Mouse (Mus musculus) hindbrain, embryonic 12.5 days (tissue): ENCODE measurements at regions not wholly inside any gene's neighbourhood (a gene's known extent, or its start where the extent isn't known, plus 50 kb on each side); places are given as distances from the start of the nearest gene placed in this dataset.

ENCODE experiments used
- ATAC-seq: fragments of 200-750 bp; cut with Nextera tagmentation; 2 replicates; pipeline ENCODE4 v1.8.0; 2017; ENCODE audit warnings: moderate TSS enrichment; ENCODE audit not compliant: low FRiP score
- H3K27ac ChIP-seq: fragments of 300-500 bp; sonication (generic); 2 replicates; pipeline ENCODE4 v1.5.1; 2016; ENCODE audit warnings: mild to moderate bottlenecking
- H3K27me3 ChIP-seq: fragments of 300-500 bp; sonication (generic); 2 replicates; pipeline ENCODE4 v1.6.1; 2016; ENCODE audit warnings: mild to moderate bottlenecking
- H3K36me3 ChIP-seq: fragments of 300-500 bp; sonication (generic); 2 replicates; pipeline ENCODE4 v1.6.1; 2016; ENCODE audit warnings: mild to moderate bottlenecking
- H3K4me1 ChIP-seq: fragments of 300-500 bp; sonication (generic); 2 replicates; pipeline ENCODE4 v1.6.1; 2016
- H3K4me2 ChIP-seq: fragments of 300-500 bp; sonication (generic); replicated peaks from 2 replicates; pipeline ENCODE4 v1.6.1; 2016; ENCODE audit warnings: mild to moderate bottlenecking
- H3K4me3 ChIP-seq: fragments of 300-500 bp; sonication (generic); 2 replicates; pipeline ENCODE4 v1.5.1; 2016; ENCODE audit warnings: mild to moderate bottlenecking
- H3K9ac ChIP-seq: fragments of 300-500 bp; sonication (generic); 2 replicates; pipeline ENCODE4 v1.6.1; 2016; ENCODE audit warnings: mild to moderate bottlenecking, moderate library complexity
- H3K9me3 ChIP-seq: fragments of 300-500 bp; sonication (generic); replicated peaks from 2 replicates; pipeline ENCODE4 v1.6.1; 2016; ENCODE audit warnings: mild to moderate bottlenecking
- WGBS: fragments of 180-500 bp; shearing (Covaris S2); methylation state at CpG from one replicate; pipeline ENCODE4 v1.1.7; 2016; 5-methylcytosine and 5-hydroxymethylcytosine counted together

DNA sequence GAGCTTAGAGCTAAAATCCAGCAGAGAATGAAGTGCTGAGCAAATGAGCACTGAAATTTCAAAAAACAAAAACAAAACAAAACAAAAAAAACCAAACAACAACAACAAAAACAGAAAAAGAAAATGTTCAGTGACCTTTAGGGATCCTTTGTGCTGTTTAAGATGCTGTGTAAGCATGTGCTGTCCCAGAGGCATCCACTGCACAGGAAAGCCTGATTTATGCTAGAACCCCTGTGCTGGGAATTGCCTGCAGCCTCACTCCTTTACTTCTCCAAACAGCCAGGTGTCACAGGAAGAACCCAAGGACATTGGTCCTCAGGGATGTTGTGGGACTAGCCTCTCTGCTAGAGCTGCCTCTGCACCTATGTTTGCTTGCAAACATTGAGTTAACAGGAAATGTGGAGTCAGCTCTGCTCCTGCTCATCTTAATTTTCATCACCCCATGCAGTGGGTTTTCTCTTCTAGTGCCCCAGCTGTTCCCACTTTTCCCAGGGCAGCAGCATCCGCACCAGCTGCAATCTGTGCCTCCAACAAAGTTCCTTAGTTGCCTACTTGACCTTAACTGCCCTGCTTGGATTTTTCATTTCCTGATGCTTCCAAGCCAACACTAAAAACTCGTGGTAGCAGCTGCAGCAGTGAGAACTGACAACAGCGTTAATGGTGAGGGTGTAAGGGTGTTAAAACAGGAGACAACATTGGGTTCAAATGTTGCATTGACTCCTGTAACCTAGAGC, 804.8 kb upstream of the Gm5150 start:
- H3K9me3 ChIP-seq = no peaks in the 10 kb centered on the region
- H3K4me2 ChIP-seq = no peak overlapping the region
- ATAC-seq = no peak
- no peaks in the 10 kb centered on the region for H3K36me3 ChIP-seq
- no peak overlapping the region for H3K9ac ChIP-seq
- H3K27ac ChIP-seq = peak overlapping the region; percentile 35; the same call in 1 of the 2 replicates
- 37% methylated on average over 3 of the region's 3 CpGs for WGBS
- no peak overlapping the region for H3K4me3 ChIP-seq
- peaks cover 6% of the 10 kb centered on the region for H3K4me1 ChIP-seq
- no peaks in the 10 kb centered on the region for H3K27me3 ChIP-seq

DNA sequence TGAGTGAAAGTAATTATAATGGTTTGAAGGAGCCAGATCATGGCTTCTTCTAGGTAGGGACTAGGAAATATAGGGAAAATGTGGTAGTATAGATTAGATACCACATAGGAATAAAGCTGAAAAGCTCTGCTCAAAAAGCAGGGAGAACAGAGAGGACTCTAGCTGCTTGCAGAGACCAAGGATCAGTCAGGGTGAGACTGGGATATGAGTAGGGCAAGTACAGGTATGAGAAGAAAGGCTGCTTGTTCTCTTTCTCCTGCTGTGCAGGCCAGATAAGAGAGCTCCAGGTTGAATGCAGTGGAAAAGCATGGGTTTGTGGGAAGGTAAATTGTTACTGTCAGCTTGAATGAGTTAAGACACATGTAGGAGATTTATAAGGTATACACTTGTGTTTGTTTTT, 797.4 kb upstream of the Gm5150 start:
- Histone ChIP-seq H3K4me3 (no peak overlapping the region), H3K4me1 (no peaks in the 10 kb centered on the region), H3K9me3 (no peaks in the 10 kb centered on the region), H3K9ac (no peak overlapping the region), H3K4me2 (no peak overlapping the region), H3K27me3 (no peaks in the 10 kb centered on the region), H3K36me3 (no peaks in the 10 kb centered on the region), H3K27ac (no peak overlapping the region)
- ATAC-seq = no peak
